Mouse (Mus musculus): ENCODE measurements around the gene Tbx4. TPM values are rescaled to one million over a fixed set of nuclear protein-coding genes. Genes with fewer than 3 reads are reported as not detected.

The Tbx4 gene
- polyA plus RNA-seq, 1 experiment, result 0.07 TPM

DNA sequence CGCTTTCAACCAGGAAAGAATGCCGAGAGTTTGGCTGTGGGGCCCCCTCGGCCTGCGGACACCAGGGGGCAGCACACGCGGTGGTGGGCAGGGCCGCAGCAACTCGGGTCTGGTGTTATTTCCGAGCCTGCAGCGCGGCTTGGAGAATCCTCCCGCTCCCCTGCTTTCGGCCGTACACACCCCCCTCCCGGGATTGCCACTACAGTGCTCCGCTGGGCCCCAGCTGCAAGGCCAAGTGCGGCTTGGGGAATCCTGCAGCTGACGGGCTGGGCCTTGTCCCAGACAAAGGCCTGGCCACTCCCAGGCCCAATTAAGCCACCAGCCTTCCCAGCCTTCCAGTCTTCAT lies 42.9 kb upstream of the Tbx4 start:
- DNase-seq (ENCODE audit: low read depth in 1 of 2, low spot score in 2 of 2), result peak in 1 of 2 experiments; percentile 49
- no peaks in the 10 kb centered on the region for H3K36me3 ChIP-seq (ENCODE audit: control insufficient read depth, insufficient read depth, low read length)
- H3K27me3 ChIP-seq (ENCODE audit: control insufficient read depth, insufficient read depth, low read length), result peaks cover 34% of the 10 kb centered on the region
- WGBS, result 2% methylated on average over 18 of the region's 18 CpGs
- peak overlapping the region; percentile 26; the same call in 1 of the 2 replicates for H3K4me3 ChIP-seq (ENCODE audit: extremely low read depth, insufficient read depth, insufficient read length)
- H3K4me1 ChIP-seq (ENCODE audit: control insufficient read depth, insufficient read depth, insufficient read length), result peaks cover 12% of the 10 kb centered on the region
- H3K27ac ChIP-seq (ENCODE audit: insufficient read depth, low read length), result no peak overlapping the region
- peak; percentile 76 for TF ChIP-seq CTCF (IDR thresholded peaks at IDR 0.05; ENCODE audit: extremely low read depth, insufficient read depth, insufficient read length, insufficient replicate concordance)
- no peak for TF ChIP-seq POLR2A (IDR thresholded peaks at IDR 0.05; ENCODE audit: low read depth, low read length)

DNA sequence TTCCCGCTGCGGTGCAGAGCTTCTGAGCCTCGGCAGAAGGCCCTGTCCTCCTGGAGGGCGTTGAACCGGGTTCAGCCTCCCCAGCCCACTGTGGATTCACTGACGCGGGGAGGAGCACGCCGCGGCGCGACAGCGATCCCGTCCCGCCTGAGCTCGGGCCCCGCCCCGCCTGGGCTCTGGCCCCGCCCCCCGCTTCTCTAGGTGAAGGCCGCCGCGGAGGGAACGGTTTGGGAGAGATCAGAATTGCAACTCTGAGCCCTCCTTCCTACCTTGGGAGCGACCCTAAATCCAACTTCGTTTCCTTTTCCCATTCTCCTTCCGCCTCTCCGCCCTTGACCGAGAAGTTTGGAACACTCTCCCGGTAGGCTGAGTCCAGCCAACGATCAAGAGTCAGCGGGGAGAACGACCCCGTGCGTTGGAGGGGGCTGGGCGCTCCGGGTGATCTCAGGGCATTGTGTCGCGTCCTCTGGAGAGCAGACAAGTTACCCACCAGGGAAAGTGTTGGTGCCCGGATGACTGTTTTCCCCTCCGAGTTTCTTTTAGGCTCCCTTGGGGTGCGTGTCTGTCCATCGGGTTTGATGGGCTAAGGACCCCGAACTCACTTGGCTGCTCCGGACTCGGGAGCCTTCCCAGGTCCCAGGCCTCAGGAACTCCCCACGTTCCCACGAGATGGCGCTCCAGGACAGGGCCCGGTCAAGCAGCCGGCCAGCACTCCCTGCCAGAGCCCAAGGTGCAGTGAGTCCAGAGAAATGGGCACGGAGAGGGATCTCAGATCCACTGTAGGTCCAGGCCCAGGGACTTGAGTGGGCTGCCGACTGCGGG lies 41.9 kb upstream of the Tbx4 start:
- H3K4me1 ChIP-seq (ENCODE audit: control insufficient read depth, insufficient read depth, insufficient read length), result peaks cover 12% of the 10 kb centered on the region
- peak; percentile 55; the same call in 1 of the 2 replicates for TF ChIP-seq CTCF (IDR thresholded peaks at IDR 0.05; ENCODE audit: extremely low read depth, insufficient read depth, insufficient read length, insufficient replicate concordance)
- TF ChIP-seq POLR2A (IDR thresholded peaks at IDR 0.05; ENCODE audit: low read depth, low read length), result no peak
- H3K4me3 ChIP-seq (ENCODE audit: extremely low read depth, insufficient read depth, insufficient read length), result peak overlapping the region; percentile 48; the same call in 1 of the 2 replicates
- H3K27ac ChIP-seq (ENCODE audit: insufficient read depth, low read length), result no peak overlapping the region
- 2% methylated on average over 49 of the region's 54 CpGs for WGBS
- peak in 1 of 2 experiments; percentile 50 for DNase-seq (ENCODE audit: low read depth in 1 of 2, low spot score in 2 of 2)
- peaks cover 34% of the 10 kb centered on the region for H3K27me3 ChIP-seq (ENCODE audit: control insufficient read depth, insufficient read depth, low read length)
- no peaks in the 10 kb centered on the region for H3K36me3 ChIP-seq (ENCODE audit: control insufficient read depth, insufficient read depth, low read length)

- Histone ChIP-seq H3K27me3 (ENCODE audit: control insufficient read depth, insufficient read depth, low read length) (peaks cover 34% of the 10 kb centered on the region), H3K27ac (ENCODE audit: insufficient read depth, low read length) (no peak overlapping the region), H3K4me1 (ENCODE audit: control insufficient read depth, insufficient read depth, insufficient read length) (peaks cover 12% of the 10 kb centered on the region), H3K36me3 (ENCODE audit: control insufficient read depth, insufficient read depth, low read length) (no peaks in the 10 kb centered on the region), H3K4me3 (ENCODE audit: extremely low read depth, insufficient read depth, insufficient read length) (no peak overlapping the region)
- whole genome bisulfite sequencing, result 46% methylated on average over 5 of the region's 5 CpGs
- TF ChIP-seq POLR2A (IDR thresholded peaks at IDR 0.05; ENCODE audit: low read depth, low read length), result no peak
- no peak for TF ChIP-seq CTCF (IDR thresholded peaks at IDR 0.05; ENCODE audit: extremely low read depth, insufficient read depth, insufficient read length, insufficient replicate concordance)
- DNase-seq (ENCODE audit: low read depth in 1 of 2, low spot score in 2 of 2), result no peak
Observed at GRCm38 (mm10) chr11:85844971-85845370, 41.3 kb upstream of the Tbx4 start.

DNA sequence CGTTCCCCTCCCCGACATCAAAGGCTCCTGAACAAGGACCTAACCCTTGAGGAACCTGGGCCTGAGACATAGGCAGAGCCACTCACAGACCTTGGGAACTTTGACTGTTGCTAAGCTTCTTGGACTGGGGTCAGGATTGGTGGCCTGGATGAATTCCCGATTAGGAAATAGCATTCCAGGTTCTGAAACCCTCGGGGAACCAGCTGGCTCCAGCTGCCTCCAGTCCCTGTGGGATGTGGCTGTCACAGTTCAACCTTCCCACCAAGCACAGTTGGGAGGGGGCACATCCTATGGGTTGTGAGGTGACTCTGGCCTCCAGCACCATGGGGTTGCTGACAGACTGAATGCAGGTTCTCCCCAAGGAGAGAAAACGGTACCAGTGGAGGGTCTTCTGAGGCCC lies 40.3 kb upstream of the Tbx4 start:
- 56% methylated on average over 5 of the region's 5 CpGs for WGBS
- Histone ChIP-seq H3K27me3 (ENCODE audit: control insufficient read depth, insufficient read depth, low read length) (peaks cover 27% of the 10 kb centered on the region), H3K27ac (ENCODE audit: insufficient read depth, low read length) (no peak overlapping the region), H3K4me1 (ENCODE audit: control insufficient read depth, insufficient read depth, insufficient read length) (peaks cover 12% of the 10 kb centered on the region), H3K4me3 (ENCODE audit: extremely low read depth, insufficient read depth, insufficient read length) (no peak overlapping the region), H3K36me3 (ENCODE audit: control insufficient read depth, insufficient read depth, low read length) (no peaks in the 10 kb centered on the region)
- TF ChIP-seq CTCF (IDR thresholded peaks at IDR 0.05; ENCODE audit: extremely low read depth, insufficient read depth, insufficient read length, insufficient replicate concordance) (no peak), POLR2A (IDR thresholded peaks at IDR 0.05; ENCODE audit: low read depth, low read length) (no peak)
- DNase-seq (ENCODE audit: low read depth in 1 of 2, low spot score in 2 of 2), result no peak

DNA sequence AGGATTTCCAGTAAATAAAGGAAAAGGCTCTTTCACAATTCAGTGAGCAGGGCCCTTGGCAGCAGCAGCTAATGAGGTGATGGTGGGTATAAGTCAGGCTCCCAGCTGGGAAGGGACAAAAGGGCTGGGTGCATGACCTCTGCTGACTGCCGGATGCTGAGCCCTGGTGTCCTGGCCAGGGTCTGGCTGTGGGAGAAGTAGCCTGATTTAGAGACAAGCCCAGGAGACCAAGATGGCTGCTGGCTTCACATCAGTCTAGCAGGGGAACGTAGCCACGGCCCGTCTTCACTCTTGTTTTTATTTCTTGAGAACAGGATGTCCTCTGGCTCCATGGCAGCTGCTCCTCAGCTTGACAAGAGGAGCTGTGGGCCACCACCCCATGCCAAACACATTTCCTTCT lies 39.7 kb upstream of the Tbx4 start:
- H3K36me3 ChIP-seq (ENCODE audit: control insufficient read depth, insufficient read depth, low read length), result no peaks in the 10 kb centered on the region
- H3K4me1 ChIP-seq (ENCODE audit: control insufficient read depth, insufficient read depth, insufficient read length), result peaks cover 8% of the 10 kb centered on the region
- H3K4me3 ChIP-seq (ENCODE audit: extremely low read depth, insufficient read depth, insufficient read length), result no peak overlapping the region
- WGBS, result 45% methylated on average over 4 of the region's 4 CpGs
- H3K27ac ChIP-seq (ENCODE audit: insufficient read depth, low read length), result peak overlapping the region; percentile 2; the same call in 1 of the 2 replicates
- no peak for TF ChIP-seq CTCF (IDR thresholded peaks at IDR 0.05; ENCODE audit: extremely low read depth, insufficient read depth, insufficient read length, insufficient replicate concordance)
- TF ChIP-seq POLR2A (IDR thresholded peaks at IDR 0.05; ENCODE audit: low read depth, low read length), result no peak
- no peak for DNase-seq (ENCODE audit: low read depth in 1 of 2, low spot score in 2 of 2)
- H3K27me3 ChIP-seq (ENCODE audit: control insufficient read depth, insufficient read depth, low read length), result peaks cover 22% of the 10 kb centered on the region

- Histone ChIP-seq H3K4me1 (ENCODE audit: control insufficient read depth, insufficient read depth, insufficient read length) (peaks cover under 1% of the 10 kb centered on the region; the same call in 1 of the 2 replicates), H3K4me3 (ENCODE audit: extremely low read depth, insufficient read depth, insufficient read length) (no peak overlapping the region), H3K27me3 (ENCODE audit: control insufficient read depth, insufficient read depth, low read length) (peaks cover 8% of the 10 kb centered on the region; the same call in 1 of the 2 replicates), H3K36me3 (ENCODE audit: control insufficient read depth, insufficient read depth, low read length) (no peaks in the 10 kb centered on the region), H3K27ac (ENCODE audit: insufficient read depth, low read length) (no peak overlapping the region)
- TF ChIP-seq CTCF (IDR thresholded peaks at IDR 0.05; ENCODE audit: extremely low read depth, insufficient read depth, insufficient read length, insufficient replicate concordance) (peak; percentile 59; the same call in 1 of the 2 replicates), POLR2A (IDR thresholded peaks at IDR 0.05; ENCODE audit: low read depth, low read length) (no peak)
- 11% methylated on average over 21 of the region's 21 CpGs for WGBS
- DNase-seq (ENCODE audit: low read depth in 1 of 2, low spot score in 2 of 2), result peak; percentile 33 to 41
Observed at GRCm38 (mm10) chr11:85849037-85849436, 37.2 kb upstream of the Tbx4 start.

- Histone ChIP-seq H3K4me3 (ENCODE audit: extremely low read depth, insufficient read depth, insufficient read length) (no peak within 1 kb of the TSS), H3K36me3 (ENCODE audit: control insufficient read depth, insufficient read depth, low read length) (no peaks in the 10 kb centered on the region), H3K27ac (ENCODE audit: insufficient read depth, low read length) (no peak within 1 kb of the TSS), H3K4me1 (ENCODE audit: control insufficient read depth, insufficient read depth, insufficient read length) (no peaks in the 10 kb centered on the region), H3K27me3 (ENCODE audit: control insufficient read depth, insufficient read depth, low read length) (no peaks in the 10 kb centered on the region)
- DNase-seq (ENCODE audit: low read depth in 1 of 2, low spot score in 2 of 2), result no peak
- TF ChIP-seq POLR2A (IDR thresholded peaks at IDR 0.05; ENCODE audit: low read depth, low read length), result no peak
- 85% methylated on average over 6 of the region's 6 CpGs for WGBS
Observed at GRCm38 (mm10) chr11:85850233-85850632, 36.0 kb upstream of the Tbx4 start, which contains the start of gene Gm11444. Gene Gm11444 (minus strand): TSS chr11:85850333.
